Mouse (Mus musculus) kidney, adult 2 months (tissue): ENCODE measurements at regions not wholly inside any gene's neighbourhood (a gene's known extent, or its start where the extent isn't known, plus 50 kb on each side); places are given as distances from the start of the nearest gene placed in this dataset.

Source experiments
- CTCF ChIP-seq: fragments of 200-500 bp; conservative IDR thresholded peaks from 2 replicates; pipeline ENCODE4 v1.5.1; 2011; ENCODE audit warnings: low read depth, mild to moderate bottlenecking, control low read depth, low read length, moderate library complexity, mixed read lengths; ENCODE audit not compliant: insufficient read depth, insufficient read length
- POLR2A ChIP-seq: fragments of 200-500 bp; IDR thresholded peaks from one replicate; pipeline ENCODE4 v1.6.1; 2011; ENCODE audit warnings: low read depth, low read length, control low read depth

DNA sequence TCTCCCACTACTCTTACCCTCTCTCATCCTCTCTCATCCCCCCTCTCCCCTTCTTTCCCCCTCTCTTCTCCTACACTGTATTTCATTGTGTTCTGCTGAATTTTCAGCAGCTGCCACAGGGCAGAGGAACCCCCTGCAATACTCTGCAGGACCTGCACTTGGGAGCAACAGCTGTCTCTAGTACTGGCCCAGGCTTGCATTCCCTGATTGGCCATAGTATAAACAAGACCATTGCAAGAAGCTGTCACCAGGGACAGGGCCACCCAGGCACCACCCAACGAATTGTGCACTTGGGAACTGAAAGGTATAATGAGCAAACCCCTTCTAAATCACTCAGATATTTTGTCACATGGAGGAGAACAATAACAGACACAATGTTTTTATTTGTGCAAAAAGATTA lies 290.5 kb upstream of the Gm5148 start:
- TF ChIP-seq CTCF, result no peak
- TF ChIP-seq POLR2A, result no peak
